1 mouse cellular context compared by ENCODE assay signal in the genomic region with DNA sequence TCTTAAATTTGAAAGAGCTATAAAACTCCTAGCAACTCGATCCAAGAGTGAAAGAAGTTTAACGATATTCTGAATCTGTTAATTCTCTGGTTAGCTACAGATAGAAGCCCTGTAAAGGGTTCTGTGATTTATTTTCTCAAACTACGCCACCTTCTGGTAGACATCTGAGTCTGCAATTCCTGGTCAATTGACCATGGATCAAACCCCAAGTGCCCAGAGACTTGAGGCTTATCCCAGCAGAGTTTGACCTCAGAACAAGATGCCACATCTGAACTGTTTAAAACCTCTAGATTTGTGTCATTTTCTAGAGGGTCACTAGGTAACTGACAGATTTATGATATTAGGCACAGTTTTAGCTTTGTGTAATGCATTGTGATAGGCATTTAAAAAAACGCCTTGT.
A peak's percentile ranks its signal among the peaks of the same experiment; 100 is the strongest.
TF ChIP-seq lines count a peak whose summit lies in the region.

No protein-coding gene starts in this region.

TF ChIP-seq in MEL, 35 proteins besides CTCF, POLR2A, EP300 and RAD21 (continued from another document):
- peak; percentile 64 for TF ChIP-seq SMC3 (IDR thresholded peaks at IDR 0.05; ENCODE audit: low read depth, low read length)
- TF ChIP-seq NRF1 (IDR thresholded peaks at IDR 0.05; ENCODE audit: insufficient read depth, low read depth, low read length, poor library complexity, severe bottlenecking), result no peak
- no peak for TF ChIP-seq MEF2A (IDR thresholded peaks at IDR 0.05; ENCODE audit: extremely low read depth, insufficient replicate concordance, low read depth, low read length, poor library complexity, severe bottlenecking)
- TF ChIP-seq MYC (IDR thresholded peaks at IDR 0.05; ENCODE audit: low read depth, low read length), result no peak
